Mouse (Mus musculus) B cell, adult 2 months (primary cell): ENCODE results near the gene Zfp810.

Experiments
- DNase-seq, 2 experiments: peaks; one replicate each; pipeline ENCODE4 v3.0.0; 2022

The Zfp810 gene

GRCm38 (mm10) chr9:22259184-22260091, 48.0 kb downstream of the Zfp810 start, which contains the start of gene Zfp599:
TSS of gene Zfp599 (minus strand) at chr9:22259895.
- DNase-seq: peak; percentile 63

DNA sequence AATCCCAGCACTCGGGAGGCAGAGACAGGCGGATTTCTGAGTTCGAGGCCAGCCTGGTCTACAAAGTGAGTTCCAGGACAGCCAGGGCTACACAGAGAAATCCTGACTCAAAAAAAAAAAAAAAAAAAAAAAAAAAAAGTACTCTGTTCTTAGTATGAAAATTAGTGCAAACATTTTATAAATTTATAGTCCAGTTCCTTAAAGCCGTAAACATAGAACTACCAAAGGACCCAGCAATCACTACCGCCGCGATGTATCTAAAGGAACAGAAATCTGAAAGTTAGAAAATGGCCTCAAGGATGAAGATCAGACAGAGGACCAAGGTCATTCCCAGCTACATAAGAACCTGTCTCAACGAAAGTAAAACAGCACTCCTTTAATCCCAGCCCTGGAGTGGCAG, 48.7 kb downstream of the Zfp810 start:
- no peak for DNase-seq

DNA sequence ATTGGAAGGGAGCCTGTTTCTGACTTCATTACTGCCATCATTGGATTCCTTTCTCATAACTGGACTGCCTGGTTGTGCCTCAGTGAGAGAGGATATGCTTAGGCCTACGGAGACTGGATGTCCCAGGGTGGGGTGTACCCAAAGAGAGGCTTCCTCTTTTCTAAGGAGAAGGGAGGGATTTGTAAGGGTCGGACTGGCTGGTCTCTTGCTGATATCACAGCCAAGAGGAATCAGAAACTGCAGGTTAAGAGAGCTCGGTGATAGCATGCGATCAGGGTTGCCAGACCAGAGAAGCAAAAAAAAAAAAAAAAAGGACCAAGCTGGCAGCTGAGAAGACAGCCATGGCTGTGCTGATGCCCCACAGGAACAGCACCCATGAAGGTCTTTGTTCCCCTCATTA, 50.9 kb downstream of the Zfp810 start:
- DNase-seq: no peak

DNA sequence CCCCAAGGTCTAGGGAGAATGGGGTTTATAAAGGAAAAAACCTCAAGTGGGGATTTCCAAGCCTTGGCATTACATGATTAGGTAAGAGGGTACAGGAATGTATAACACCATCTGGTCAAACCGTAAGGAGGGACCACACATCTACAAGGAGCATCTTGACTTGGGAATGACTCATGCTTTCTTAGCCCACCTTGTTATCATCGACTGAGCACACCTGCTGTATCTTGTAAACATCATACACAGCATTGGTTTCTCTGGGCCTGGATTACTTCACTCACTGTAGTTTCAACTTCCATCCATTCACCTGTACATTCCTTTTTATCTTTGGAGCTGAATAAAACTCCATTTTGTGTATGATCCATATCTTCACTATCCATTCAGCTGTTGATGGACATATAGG, 63.2 kb downstream of the Zfp810 start:
- no peak for DNase-seq

DNA sequence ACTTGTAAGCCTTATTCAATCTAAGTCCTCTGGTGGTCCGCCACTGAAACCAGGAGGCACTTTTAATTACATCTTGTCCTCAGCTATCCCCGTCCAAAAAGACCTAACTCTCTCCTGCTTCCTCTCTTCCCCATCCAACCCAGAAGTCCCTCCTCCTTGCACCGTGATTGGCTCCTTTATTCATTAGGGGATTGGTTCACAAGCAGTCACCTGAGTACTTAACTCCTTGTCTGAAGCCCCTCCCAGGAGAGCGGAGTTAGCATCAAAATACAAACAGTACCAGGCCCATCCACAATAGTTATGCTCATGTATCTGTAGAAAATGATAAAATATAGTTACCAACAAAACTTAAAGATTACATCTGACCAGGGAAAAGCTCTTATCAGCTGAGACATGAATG, 67.4 kb downstream of the Zfp810 start:
- no peak for DNase-seq

DNA sequence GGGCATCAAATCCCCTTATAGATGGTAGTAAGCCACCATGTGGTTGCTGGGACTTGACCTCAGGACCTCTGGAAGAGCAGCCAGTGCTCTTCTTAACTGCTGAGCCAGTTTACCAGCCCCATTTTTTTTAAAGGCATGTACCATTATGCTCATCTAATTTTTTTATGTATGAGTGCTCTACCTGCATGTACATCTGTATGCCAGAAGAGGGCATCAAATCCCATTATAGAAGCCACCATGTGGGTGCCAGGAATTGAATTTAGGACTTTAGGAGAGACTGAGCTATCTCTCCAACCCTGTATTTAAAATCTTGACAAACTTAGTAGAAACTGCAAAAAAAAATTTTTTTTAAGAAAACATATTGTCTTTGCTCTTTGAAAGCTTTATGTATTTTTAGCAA, 76.9 kb downstream of the Zfp810 start:
- peak; percentile 7 to 23 for DNase-seq

DNA sequence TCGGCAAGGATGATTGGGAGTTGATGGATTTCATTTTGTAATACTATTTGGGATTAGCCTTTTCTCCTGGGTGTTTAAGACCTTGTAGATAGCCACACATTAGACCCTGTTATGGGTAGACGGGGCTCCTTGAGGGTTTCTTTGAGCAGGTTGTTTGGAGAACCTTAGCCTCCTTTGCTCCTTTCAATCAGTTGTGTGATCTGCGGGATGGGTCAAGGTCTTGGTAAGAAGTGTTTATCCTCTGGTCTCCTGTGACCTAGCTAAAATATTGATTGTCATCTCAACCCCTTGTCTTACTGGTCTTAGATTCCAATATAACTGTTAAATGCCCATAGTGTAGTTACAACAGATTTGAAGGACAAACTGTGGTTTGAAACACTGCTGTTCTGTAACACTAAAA, 77.4 kb downstream of the Zfp810 start:
- DNase-seq: no peak

- no peak for DNase-seq
Measured at GRCm38 (mm10) chr9:22229386-22230026, 77.9 kb downstream of the Zfp810 start.

DNA sequence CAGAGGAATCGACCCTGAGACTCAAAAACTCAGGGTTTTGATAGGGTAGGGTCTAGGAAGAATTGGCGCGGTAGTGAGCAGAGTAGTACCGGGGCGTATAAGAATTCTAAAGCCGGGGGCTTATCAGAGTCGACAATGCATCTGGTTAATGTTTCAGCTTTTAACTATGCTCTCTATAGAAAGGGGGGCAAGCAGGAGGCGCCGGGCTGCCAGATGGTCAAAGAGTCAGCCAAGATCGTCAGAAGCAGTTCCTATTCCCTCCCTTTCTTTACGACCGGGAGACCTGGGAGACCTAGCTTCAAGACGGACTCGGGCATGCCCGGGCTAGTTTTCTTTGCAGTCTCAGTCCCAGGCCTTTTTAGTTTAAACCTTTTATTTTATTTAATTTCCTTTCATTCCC, 80.6 kb downstream of the Zfp810 start:
- DNase-seq: no peak
